Mouse (Mus musculus) neural tube, embryonic 10.5 days (tissue): ENCODE results near the gene Lrrc3.
"Not testable (repeated sequence)": the region's sequence is repeated elsewhere in the genome, so short reads cannot be mapped to it uniquely, and the experiment has no call there.

Experiments
- DNase-seq: peaks from one replicate; pipeline ENCODE4 v3.0.0-alpha.2; 2017; ENCODE audit warnings: low spot score; ENCODE audit errors: extremely low spot score

Lrrc3 gene

GRCm38 (mm10) chr10:77902211-77902893 is at the start of gene Lrrc3:
Gene Lrrc3, minus strand, starts transcription at chr10:77902536.
- peak; percentile 82 for DNase-seq

GRCm38 (mm10) chr10:77950468-77950867 is 48.1 kb upstream of the Lrrc3 start:
- DNase-seq = not testable (repeated sequence)

- DNase-seq = no peak
Observed at GRCm38 (mm10) chr10:77939685-77940084, 37.3 kb upstream of the Lrrc3 start.

- no peak for DNase-seq
Observed at GRCm38 (mm10) chr10:77927375-77927774, 25.0 kb upstream of the Lrrc3 start.

- peak; percentile 57 for DNase-seq
Observed at GRCm38 (mm10) chr10:77926140-77926539, 23.8 kb upstream of the Lrrc3 start.

- no peak for DNase-seq
Observed at GRCm38 (mm10) chr10:77922681-77923080, 20.3 kb upstream of the Lrrc3 start.

- no peak for DNase-seq
Observed at GRCm38 (mm10) chr10:77921009-77921408, 18.7 kb upstream of the Lrrc3 start.

- peak; percentile 54 for DNase-seq
Observed at GRCm38 (mm10) chr10:77916636-77917335, 14.4 kb upstream of the Lrrc3 start.

GRCm38 (mm10) chr10:77913292-77913691 is 11.0 kb upstream of the Lrrc3 start:
- DNase-seq = no peak

GRCm38 (mm10) chr10:77912605-77913004 is 10.3 kb upstream of the Lrrc3 start:
- DNase-seq = no peak

GRCm38 (mm10) chr10:77902894-77903715 is 769 bp upstream of the Lrrc3 start:
- peak; percentile 72 for DNase-seq

- no peak for DNase-seq
Observed at GRCm38 (mm10) chr10:77901871-77902210, 495 bp downstream of the Lrrc3 start.

- no peak for DNase-seq
Observed at GRCm38 (mm10) chr10:77900903-77901818, 1.2 kb downstream of the Lrrc3 start.

- no peak for DNase-seq
Observed at GRCm38 (mm10) chr10:77900126-77900525, 2.2 kb downstream of the Lrrc3 start.

- no peak for DNase-seq
Observed at GRCm38 (mm10) chr10:77895562-77895961, 6.8 kb downstream of the Lrrc3 start.

- no peak for DNase-seq
Observed at GRCm38 (mm10) chr10:77890987-77891565, 11.3 kb downstream of the Lrrc3 start.

GRCm38 (mm10) chr10:77886007-77886747 is 16.2 kb downstream of the Lrrc3 start:
- no peak for DNase-seq

- no peak for DNase-seq
Observed at GRCm38 (mm10) chr10:77882553-77882952, 19.8 kb downstream of the Lrrc3 start.

GRCm38 (mm10) chr10:77880305-77880704 is 22.0 kb downstream of the Lrrc3 start:
- no peak for DNase-seq

- DNase-seq = no peak
Observed at GRCm38 (mm10) chr10:77878985-77879384, 23.4 kb downstream of the Lrrc3 start.
